In genomic region chr11:62821893-62822292, GRCm38 (mm10) we compare ENCODE assay signal across 7 mouse cellular contexts. TPM values are rescaled to one million over a fixed set of nuclear protein-coding genes. Genes with fewer than 3 reads are reported as not detected.
DNase-seq lines count a peak whose midpoint lies in the region; ATAC-seq and TF ChIP-seq lines count a peak whose summit lies in the region.

No protein-coding gene starts in this region.

- H3K9me3 ChIP-seq in limb, embryonic 14.5 days (ENCODE audit: control insufficient read depth, low read length): no peaks in the 10 kb centered on the region

- peak overlapping the region; percentile 34 for H3K4me2 ChIP-seq in limb, embryonic 14.5 days (replicated peaks; ENCODE audit: low read depth, low read length, severe bottlenecking)

- intact Hi-C loops in heart, postnatal 36 days (cut with DNase I): loop anchor here (2.0 to 5.0 kb wide), 3 partner anchors 25 to 315 kb away; partner anchors contain the start of genes Fbxw10 and Tvp23b

- H3K27me3 ChIP-seq in limb, embryonic 14.5 days (ENCODE audit: control insufficient read depth, insufficient read depth, low read length): no peaks in the 10 kb centered on the region

- peak; percentile 36 for DNase-seq in CD4-positive helper T cell, adult 2 months (ENCODE audit: low read depth, low spot score)
- DNase-seq in ZHBTc4 (ENCODE audit: low read depth, low spot score): peak; percentile 62
- DNase-seq in heart, postnatal 36 days: peak; percentile 24 to 31
- no peak for DNase-seq in limb, embryonic 14.5 days (ENCODE audit: low spot score)
- no peak for DNase-seq in left cerebral cortex, adult 11 months (ENCODE audit: low spot score)
- DNase-seq in layer of hippocampus, postnatal 36 days: no peak

- H3K4me1 ChIP-seq in limb, embryonic 14.5 days (ENCODE audit: control insufficient read depth, insufficient read depth, low read length): peaks cover 32% of the 10 kb centered on the region

- no peak overlapping the region for H3K27ac ChIP-seq in limb, embryonic 14.5 days (replicated peaks; ENCODE audit: low read depth, low read length)

- 60% methylated on average over 5 of the region's 5 CpGs for WGBS in limb, embryonic 14.5 days

- H3K9ac ChIP-seq in limb, embryonic 14.5 days (ENCODE audit: low read depth, low read length, severe bottlenecking): no peak overlapping the region

- TF ChIP-seq POLR2A in limb, embryonic 14.5 days (IDR thresholded peaks at IDR 0.05; ENCODE audit: borderline replicate concordance, extremely low read depth, insufficient read depth, insufficient read length): no peak

- ATAC-seq in limb, embryonic 14.5 days (ENCODE audit: low FRiP score, low read depth): no peak
- ATAC-seq in neutrophil, adult 5-6 weeks (ENCODE audit: extremely low read depth, insufficient number of reproducible peaks, low FRiP score, poor library complexity, severe bottlenecking): peak; percentile 33; the same call in 1 of the 2 replicates

- no peaks in the 10 kb centered on the region for H3K36me3 ChIP-seq in limb, embryonic 14.5 days (ENCODE audit: control insufficient read depth, insufficient read depth, low read length)

- H3K4me3 ChIP-seq in limb, embryonic 14.5 days (replicated peaks; ENCODE audit: low read length): peak overlapping the region; percentile 45

RNA-seq across cellular contexts. Expression of gene Trim16, which starts 1.9 kb away (rescaled TPM):
- total RNA-seq in heart, postnatal 36 days (2021): 1 to 10 TPM; 6.8 to 7.1 TPM
- 14.3 and 16.2 TPM in 2 replicates for polyA plus RNA-seq in limb, embryonic 14.5 days (2012; rRNA removed)
- polyA plus RNA-seq in limb, embryonic 14.5 days (2014; fragmentation: Nextera tagmentation; extraction: Ambion mirVana): 19.8 and 22.8 TPM in 2 replicates
- 5.5 and 6.4 TPM in 2 replicates for total RNA-seq in neutrophil, adult 5-6 weeks (2017)
- total RNA-seq in layer of hippocampus, postnatal 36 days (2021): 1 to 10 TPM; 1.2 to 1.7 TPM

RNA-seq across cellular contexts. Expression of gene Fbxw10, which starts 25.0 kb away (rescaled TPM):
- total RNA-seq in heart, postnatal 36 days (2021): under 1 TPM in 1 of 2 experiments, not detected in 1; 0.30 TPM
- 0.63 and 0.67 TPM in 2 replicates for polyA plus RNA-seq in limb, embryonic 14.5 days (2012; rRNA removed)
- 0.56 and 0.72 TPM in 2 replicates for polyA plus RNA-seq in limb, embryonic 14.5 days (2014; fragmentation: Nextera tagmentation; extraction: Ambion mirVana)
- 4.3 and 5.1 TPM in 2 replicates for total RNA-seq in neutrophil, adult 5-6 weeks (2017)
- total RNA-seq in layer of hippocampus, postnatal 36 days (2021): 1 to 10 TPM; 1.4 to 1.6 TPM

RNA-seq across cellular contexts. Expression of gene Zfp286, which starts 32.6 kb away (rescaled TPM):
- 1 to 10 TPM in 1 of 2 experiments, under 1 TPM in 1; 0.70 to 1.1 TPM for total RNA-seq in heart, postnatal 36 days (2021)
- polyA plus RNA-seq in limb, embryonic 14.5 days (2012; rRNA removed): 14.0 and 17.0 TPM in 2 replicates
- 22.2 and 31.9 TPM in 2 replicates for polyA plus RNA-seq in limb, embryonic 14.5 days (2014; fragmentation: Nextera tagmentation; extraction: Ambion mirVana)
- 0.81 and 2.9 TPM in 2 replicates for total RNA-seq in neutrophil, adult 5-6 weeks (2017)
- 10 to 100 TPM; 22.0 to 24.2 TPM for total RNA-seq in layer of hippocampus, postnatal 36 days (2021)

RNA-seq across cellular contexts. Expression of gene Tvp23b, which starts 57.4 kb away (rescaled TPM):
- total RNA-seq in heart, postnatal 36 days (2021): 10 to 100 TPM; 18.6 to 18.8 TPM
- polyA plus RNA-seq in limb, embryonic 14.5 days (2012; rRNA removed): 38.2 and 40.1 TPM in 2 replicates
- polyA plus RNA-seq in limb, embryonic 14.5 days (2014; fragmentation: Nextera tagmentation; extraction: Ambion mirVana): 60.4 and 65.6 TPM in 2 replicates
- 19.2 and 21.7 TPM in 2 replicates for total RNA-seq in neutrophil, adult 5-6 weeks (2017)
- total RNA-seq in layer of hippocampus, postnatal 36 days (2021): 10 to 100 TPM; 30.5 to 35.9 TPM

Comparison
In these comparisons a context has a peak if more than half of its experiments do, and no peak if none do; other contexts are left out.
1. DNase-seq: peak in CD4-positive helper T cell, adult 2 months (single experiment), ZHBTc4 (single experiment) and heart, postnatal 36 days (2 of 2); none in limb, embryonic 14.5 days (single experiment), left cerebral cortex, adult 11 months (single experiment) and layer of hippocampus, postnatal 36 days (0 of 2).